In genomic region chr7:128208187-128208586, GRCm38 (mm10) we compare ENCODE assay signal across 8 mouse cellular contexts. TPM values are rescaled to one million over a fixed set of nuclear protein-coding genes. Genes with fewer than 3 reads are reported as not detected.
DNase-seq lines count a peak whose midpoint lies in the region; ATAC-seq and TF ChIP-seq lines count a peak whose summit lies in the region.

No protein-coding gene starts in this region.

- H3K36me3 ChIP-seq in heart, embryonic 12.5 days, result peaks cover 5% of the 10 kb centered on the region; the same call in 1 of the 2 replicates
- H3K36me3 ChIP-seq in E14TG2a.4 (ENCODE audit: insufficient read depth, low read length), result no peaks in the 10 kb centered on the region
- H3K36me3 ChIP-seq in stomach, postnatal 0 days (ENCODE audit: control insufficient read depth, insufficient read depth, low read length), result no peaks in the 10 kb centered on the region

- ATAC-seq in heart, embryonic 12.5 days (ENCODE audit: insufficient number of reproducible peaks, low FRiP score), result no peak
- ATAC-seq in frontal cortex, adult (ENCODE audit: low TSS enrichment), result peak; percentile 70; the same call in 1 of the 2 replicates
- peak; percentile 54; the same call in 1 of the 2 replicates for ATAC-seq in stomach, postnatal 0 days (ENCODE audit: low FRiP score, low TSS enrichment)

- no peak overlapping the region for H3K9ac ChIP-seq in heart, embryonic 12.5 days
- no peak overlapping the region for H3K9ac ChIP-seq in stomach, postnatal 0 days (ENCODE audit: low read length)

- TF ChIP-seq EP300 in stomach, postnatal 0 days (optimal IDR thresholded peaks at IDR 0.05), result no peak

- peak; percentile 88 for TF ChIP-seq CTCF in E14TG2a.4 (conservative IDR thresholded peaks at IDR 0.05; ENCODE audit: low read length)
- TF ChIP-seq CTCF in layer of hippocampus, adult 2 months (conservative IDR thresholded peaks at IDR 0.05), result peak; percentile 98; the same call in 1 of the 2 replicates
- peak; percentile 98 for TF ChIP-seq CTCF in stomach, postnatal 0 days (IDR thresholded peaks at IDR 0.05; ENCODE audit: low read depth)

- DNase-seq in heart, adult 18-20 months, result peak; percentile 47 to 81
- DNase-seq in c-Kit-positive CD71-negative TER-119-negative erythroid progenitor cells, embryonic 14.5 days (ENCODE audit: low read depth), result peak; percentile 58
- DNase-seq in layer of hippocampus, adult 2 months (ENCODE audit: low spot score in 2 of 2), result peak; percentile 57 to 77
- peak; percentile 80 for DNase-seq in mesoderm, embryonic 11.5 days (ENCODE audit: low read depth, low spot score)
- DNase-seq in stomach, postnatal 0 days (ENCODE audit: low spot score), result peak; percentile 55

- no peak overlapping the region for H3K27ac ChIP-seq in heart, embryonic 12.5 days (ENCODE audit: poor library complexity, severe bottlenecking)
- no peak overlapping the region for H3K27ac ChIP-seq in layer of hippocampus, adult 2 months
- no peak overlapping the region for H3K27ac ChIP-seq in stomach, postnatal 0 days (replicated peaks)

- H3K4me1 ChIP-seq in heart, embryonic 12.5 days (replicated peaks), result peaks cover 7% of the 10 kb centered on the region; the same call in 1 of the 2 replicates
- H3K4me1 ChIP-seq in E14TG2a.4 (replicated peaks; ENCODE audit: low read depth, low read length), result peaks cover 6% of the 10 kb centered on the region; the same call in 1 of the 2 replicates
- H3K4me1 ChIP-seq in stomach, postnatal 0 days (replicated peaks; ENCODE audit: control insufficient read depth, insufficient read depth), result no peaks in the 10 kb centered on the region

- H3K4me2 ChIP-seq in heart, embryonic 12.5 days, result no peak overlapping the region
- no peak overlapping the region for H3K4me2 ChIP-seq in stomach, postnatal 0 days (replicated peaks; ENCODE audit: low read depth)

- 4% methylated on average over 4 of the region's 4 CpGs for WGBS in heart, embryonic 12.5 days
- WGBS in stomach, postnatal 0 days, result 6% methylated on average over 4 of the region's 4 CpGs

- no peaks in the 10 kb centered on the region for H3K9me3 ChIP-seq in heart, embryonic 12.5 days (replicated peaks)
- no peaks in the 10 kb centered on the region for H3K9me3 ChIP-seq in E14TG2a.4 (ENCODE audit: low read length)
- no peaks in the 10 kb centered on the region for H3K9me3 ChIP-seq in stomach, postnatal 0 days (ENCODE audit: control insufficient read depth, low read length)

- H3K4me3 ChIP-seq in heart, embryonic 12.5 days, result no peak overlapping the region
- H3K4me3 ChIP-seq in E14TG2a.4 (replicated peaks; ENCODE audit: low read length), result no peak overlapping the region
- H3K4me3 ChIP-seq in layer of hippocampus, adult 2 months, result no peak overlapping the region
- no peak overlapping the region for H3K4me3 ChIP-seq in stomach, postnatal 0 days (ENCODE audit: low read depth, low read length)

- H3K27me3 ChIP-seq in heart, embryonic 12.5 days (replicated peaks), result no peaks in the 10 kb centered on the region
- peaks cover 3% of the 10 kb centered on the region; the same call in 1 of the 2 replicates for H3K27me3 ChIP-seq in E14TG2a.4 (ENCODE audit: insufficient read depth, low read length)
- H3K27me3 ChIP-seq in stomach, postnatal 0 days (ENCODE audit: control insufficient read depth, insufficient read depth, low read length), result no peaks in the 10 kb centered on the region

RNA-seq across cellular contexts. Expression of gene Cox6a2, which starts 2.0 kb away (rescaled TPM):
- total RNA-seq in heart, adult 18-20 months (2021), result 1,000 to 10,000 TPM; 2,762 to 2,913 TPM
- polyA plus RNA-seq in heart, embryonic 12.5 days (2016; fragmentation: Nextera tagmentation; extraction: Ambion mirVana), result 632 and 633 TPM in 2 replicates
- total RNA-seq in layer of hippocampus, adult 2 months (2021), result 1 to 10 TPM; 1.4 to 2.5 TPM
- 0.24 and 0.46 TPM in 2 replicates for polyA plus RNA-seq in stomach, postnatal 0 days (2015; fragmentation: Nextera tagmentation; extraction: Ambion mirVana)

RNA-seq across cellular contexts. Expression of gene Armc5, which starts 29.0 kb away (rescaled TPM):
- total RNA-seq in heart, adult 18-20 months (2021), result 1 to 10 TPM; 7.4 to 8.6 TPM
- polyA plus RNA-seq in heart, embryonic 12.5 days (2016; fragmentation: Nextera tagmentation; extraction: Ambion mirVana), result 15.3 and 15.7 TPM in 2 replicates
- total RNA-seq in layer of hippocampus, adult 2 months (2021), result 10 to 100 TPM; 10.9 to 12.6 TPM
- polyA plus RNA-seq in stomach, postnatal 0 days (2015; fragmentation: Nextera tagmentation; extraction: Ambion mirVana), result 10.7 and 12.4 TPM in 2 replicates

RNA-seq across cellular contexts. Expression of gene 9130023H24Rik, which starts 29.6 kb away (rescaled TPM):
- 1 to 10 TPM; 2.6 to 2.8 TPM for total RNA-seq in heart, adult 18-20 months (2021)
- 7.1 and 7.5 TPM in 2 replicates for polyA plus RNA-seq in heart, embryonic 12.5 days (2016; fragmentation: Nextera tagmentation; extraction: Ambion mirVana)
- 1 to 10 TPM; 3.5 to 4.0 TPM for total RNA-seq in layer of hippocampus, adult 2 months (2021)
- 4.6 and 5.0 TPM in 2 replicates for polyA plus RNA-seq in stomach, postnatal 0 days (2015; fragmentation: Nextera tagmentation; extraction: Ambion mirVana)

RNA-seq across cellular contexts. Expression of gene Tgfb1i1, which starts 38.4 kb away (rescaled TPM):
- total RNA-seq in heart, adult 18-20 months (2021), result 10 to 100 TPM; 13.2 to 13.8 TPM
- polyA plus RNA-seq in heart, embryonic 12.5 days (2016; fragmentation: Nextera tagmentation; extraction: Ambion mirVana), result 198 and 202 TPM in 2 replicates
- 10 to 100 TPM; 12.1 to 13.9 TPM for total RNA-seq in layer of hippocampus, adult 2 months (2021)
- 167 and 178 TPM in 2 replicates for polyA plus RNA-seq in stomach, postnatal 0 days (2015; fragmentation: Nextera tagmentation; extraction: Ambion mirVana)

RNA-seq across cellular contexts. Expression of gene Itgad, which starts 54.0 kb away (rescaled TPM):
- total RNA-seq in heart, adult 18-20 months (2021), result not detected
- 0.71 TPM in 1 of 2 replicates, not detected in the other for polyA plus RNA-seq in heart, embryonic 12.5 days (2016; fragmentation: Nextera tagmentation; extraction: Ambion mirVana)
- total RNA-seq in layer of hippocampus, adult 2 months (2021), result under 1 TPM; 0.29 to 0.46 TPM
- polyA plus RNA-seq in stomach, postnatal 0 days (2015; fragmentation: Nextera tagmentation; extraction: Ambion mirVana), result not detected in 2 replicates

Comparison
In these comparisons a context has a peak if more than half of its experiments do, and no peak if none do; other contexts are left out.
1. RNA of gene Cox6a2, which starts 2.0 kb away (total RNA-seq): 2,762 to 2,913 TPM in heart, adult 18-20 months; 1.4 to 2.5 TPM in layer of hippocampus, adult 2 months; every median in the first group is over 100 times any median in the second.
2. Peak in every context shown above with its lines, with median percentiles within 50 percentile points of each other: DNase-seq and CTCF ChIP-seq.